In the genomic region with DNA sequence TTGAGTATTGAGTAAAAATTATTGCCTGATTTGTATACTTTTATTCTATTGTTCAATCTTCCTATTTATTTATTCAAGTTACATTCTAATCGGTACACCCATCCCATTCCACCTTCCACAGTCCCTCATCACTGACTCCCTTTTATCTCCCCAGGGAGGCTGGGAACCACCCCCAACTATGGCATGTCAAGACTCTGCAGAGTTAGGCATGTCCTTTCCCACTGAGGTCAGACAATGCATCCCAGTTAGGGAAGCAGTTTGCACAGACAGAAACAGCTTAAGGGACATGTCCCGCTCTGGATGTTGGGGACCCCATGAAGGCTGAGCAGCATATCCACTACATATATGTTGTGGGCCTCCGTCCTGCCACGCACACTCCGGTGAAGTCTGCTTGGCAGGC, we compare ENCODE assay signal across 14 mouse cellular contexts.
"Had no signal": no experiment of that assay in that cellular context is flagged by ENCODE, and none has a peak within 500 bp of the region (broad histone marks: within the 10 kb centered on the region; RNA-seq: fewer than 3 reads in every experiment).

No protein-coding gene starts in this region.

- DNase-seq: cerebellum, adult 9-11 months; cerebellum, postnatal 10 days; cerebellum, postnatal 14 days; cerebellum, postnatal 25 days; cerebellum, postnatal 36 days; embryo, embryonic 11 days; forebrain, postnatal 0 days; gastrocnemius, adult 2 months; gastrocnemius, postnatal 10 days; gastrocnemius, postnatal 14 days; gastrocnemius, postnatal 25 days; gastrocnemius, postnatal 36 days; heart, adult 18-20 months; heart, adult 2 months had no signal
